Mouse (Mus musculus): ENCODE measurements at regions not wholly inside any gene's neighbourhood (a gene's known extent, or its start where the extent isn't known, plus 50 kb on each side); places are given as distances from the start of the nearest gene placed in this dataset.
"Not testable (repeated sequence)": the region's sequence is repeated elsewhere in the genome, so short reads cannot be mapped to it uniquely, and the experiment has no call there.

- Histone ChIP-seq H3K27ac (no peak overlapping the region), H3K27me3 (no peaks in the 10 kb centered on the region), H3K4me1 (no peaks in the 10 kb centered on the region), H3K9ac (no peak overlapping the region), H3K9me3 (replicated peaks) (no peaks in the 10 kb centered on the region), H3K36me3 (no peaks in the 10 kb centered on the region), H3K4me3 (replicated peaks) (no peak overlapping the region), H3K4me2 (no peak overlapping the region)
- 89% methylated on average over 8 of the region's 8 CpGs for WGBS
- ATAC-seq (replicated peaks; ENCODE audit: low FRiP score): no peak
Measured at GRCm38 (mm10) chr17:52351293-52351692, 251.2 kb upstream of the Kcnh8 start.

GRCm38 (mm10) chr17:52350696-52351095 is 251.8 kb upstream of the Kcnh8 start:
- H3K4me3 ChIP-seq (replicated peaks): no peak overlapping the region
- no peak for ATAC-seq (replicated peaks; ENCODE audit: low FRiP score)
- H3K4me1 ChIP-seq: no peaks in the 10 kb centered on the region
- H3K27ac ChIP-seq: no peak overlapping the region
- H3K36me3 ChIP-seq: no peaks in the 10 kb centered on the region
- H3K27me3 ChIP-seq: no peaks in the 10 kb centered on the region
- no peak overlapping the region for H3K9ac ChIP-seq
- no peak overlapping the region for H3K4me2 ChIP-seq
- H3K9me3 ChIP-seq (replicated peaks): no peaks in the 10 kb centered on the region

GRCm38 (mm10) chr17:52349872-52350271 is 252.6 kb upstream of the Kcnh8 start:
- H3K4me1 ChIP-seq: no peaks in the 10 kb centered on the region
- ATAC-seq (replicated peaks; ENCODE audit: low FRiP score): no peak
- 86% methylated on average over 5 of the region's 5 CpGs for WGBS
- H3K4me3 ChIP-seq (replicated peaks): no peak overlapping the region
- no peak overlapping the region for H3K4me2 ChIP-seq
- H3K9me3 ChIP-seq (replicated peaks): no peaks in the 10 kb centered on the region
- H3K27ac ChIP-seq: no peak overlapping the region
- no peaks in the 10 kb centered on the region for H3K36me3 ChIP-seq
- no peaks in the 10 kb centered on the region for H3K27me3 ChIP-seq
- H3K9ac ChIP-seq: no peak overlapping the region

- no peaks in the 10 kb centered on the region for H3K27me3 ChIP-seq
- WGBS: 51% methylated on average over 8 of the region's 8 CpGs
- no peak for ATAC-seq (replicated peaks; ENCODE audit: low FRiP score)
- H3K9me3 ChIP-seq (replicated peaks): no peaks in the 10 kb centered on the region
- H3K4me2 ChIP-seq: no peak overlapping the region
- no peak overlapping the region for H3K9ac ChIP-seq
- no peaks in the 10 kb centered on the region for H3K4me1 ChIP-seq
- H3K36me3 ChIP-seq: no peaks in the 10 kb centered on the region
- H3K4me3 ChIP-seq (replicated peaks): no peak overlapping the region
- no peak overlapping the region for H3K27ac ChIP-seq
Measured at GRCm38 (mm10) chr17:52348481-52349083, 253.9 kb upstream of the Kcnh8 start.

GRCm38 (mm10) chr17:52320586-52320985 is 281.9 kb upstream of the Kcnh8 start:
- no peaks in the 10 kb centered on the region for H3K9me3 ChIP-seq (replicated peaks)
- H3K9ac ChIP-seq: no peak overlapping the region
- no peak overlapping the region for H3K27ac ChIP-seq
- H3K36me3 ChIP-seq: no peaks in the 10 kb centered on the region
- H3K4me2 ChIP-seq: no peak overlapping the region
- no peak overlapping the region for H3K4me3 ChIP-seq (replicated peaks)
- WGBS: 84% methylated on average over 1 of the region's 1 CpGs
- H3K27me3 ChIP-seq: no peaks in the 10 kb centered on the region
- H3K4me1 ChIP-seq: no peaks in the 10 kb centered on the region
- ATAC-seq (replicated peaks; ENCODE audit: low FRiP score): no peak

GRCm38 (mm10) chr17:52316976-52317375 is 285.5 kb upstream of the Kcnh8 start:
- H3K9me3 ChIP-seq (replicated peaks): no peaks in the 10 kb centered on the region
- H3K4me2 ChIP-seq: no peak overlapping the region
- no peak overlapping the region for H3K27ac ChIP-seq
- H3K4me1 ChIP-seq: no peaks in the 10 kb centered on the region
- H3K27me3 ChIP-seq: no peaks in the 10 kb centered on the region
- WGBS: 85% methylated on average over 3 of the region's 3 CpGs
- H3K4me3 ChIP-seq (replicated peaks): no peak overlapping the region
- ATAC-seq (replicated peaks; ENCODE audit: low FRiP score): no peak
- H3K9ac ChIP-seq: no peak overlapping the region
- H3K36me3 ChIP-seq: no peaks in the 10 kb centered on the region

GRCm38 (mm10) chr17:52315879-52316278 is 286.6 kb upstream of the Kcnh8 start:
- no peak overlapping the region for H3K4me2 ChIP-seq
- whole genome bisulfite sequencing: 91% methylated on average over 2 of the region's 2 CpGs
- H3K9me3 ChIP-seq (replicated peaks): no peaks in the 10 kb centered on the region
- no peaks in the 10 kb centered on the region for H3K36me3 ChIP-seq
- no peaks in the 10 kb centered on the region for H3K4me1 ChIP-seq
- no peak overlapping the region for H3K27ac ChIP-seq
- H3K9ac ChIP-seq: no peak overlapping the region
- no peak overlapping the region for H3K4me3 ChIP-seq (replicated peaks)
- no peaks in the 10 kb centered on the region for H3K27me3 ChIP-seq
- no peak for ATAC-seq (replicated peaks; ENCODE audit: low FRiP score)

- ATAC-seq (replicated peaks; ENCODE audit: low FRiP score); H3K27me3 ChIP-seq; H3K4me3 ChIP-seq (replicated peaks); H3K36me3 ChIP-seq; H3K4me1 ChIP-seq; H3K4me2 ChIP-seq; H3K9ac ChIP-seq; H3K27ac ChIP-seq; H3K9me3 ChIP-seq (replicated peaks): not testable (repeated sequence)
- 51% methylated on average over 2 of the region's 2 CpGs for WGBS
Measured at GRCm38 (mm10) chr17:52315456-52315855, 287.1 kb upstream of the Kcnh8 start.

- no peak overlapping the region for H3K4me2 ChIP-seq
- no peaks in the 10 kb centered on the region for H3K36me3 ChIP-seq
- no peaks in the 10 kb centered on the region for H3K4me1 ChIP-seq
- no peak for ATAC-seq (replicated peaks; ENCODE audit: low FRiP score)
- no peak overlapping the region for H3K27ac ChIP-seq
- no peaks in the 10 kb centered on the region for H3K9me3 ChIP-seq (replicated peaks)
- no peaks in the 10 kb centered on the region for H3K27me3 ChIP-seq
- H3K9ac ChIP-seq: no peak overlapping the region
- 93% methylated on average over 1 of the region's 1 CpGs for WGBS
- no peak overlapping the region for H3K4me3 ChIP-seq (replicated peaks)
Measured at GRCm38 (mm10) chr17:52312043-52312442, 290.5 kb upstream of the Kcnh8 start.

GRCm38 (mm10) chr17:52308789-52309188 is 293.7 kb upstream of the Kcnh8 start:
- Histone ChIP-seq H3K9me3 (replicated peaks) (no peaks in the 10 kb centered on the region), H3K27ac (no peak overlapping the region), H3K27me3 (no peaks in the 10 kb centered on the region), H3K4me3 (replicated peaks) (no peak overlapping the region), H3K9ac (no peak overlapping the region), H3K4me1 (no peaks in the 10 kb centered on the region), H3K36me3 (no peaks in the 10 kb centered on the region), H3K4me2 (no peak overlapping the region)
- 77% methylated on average over 5 of the region's 5 CpGs for WGBS
- no peak for ATAC-seq (replicated peaks; ENCODE audit: low FRiP score)

- WGBS: 74% methylated on average over 4 of the region's 4 CpGs
- H3K4me2 ChIP-seq: no peak overlapping the region
Measured at GRCm38 (mm10) chr17:52304133-52304532, 298.4 kb upstream of the Kcnh8 start.

GRCm38 (mm10) chr17:52303320-52303719 is 299.2 kb upstream of the Kcnh8 start:
- Histone ChIP-seq H3K9me3 (replicated peaks) (no peaks in the 10 kb centered on the region), H3K4me2 (no peak overlapping the region), H3K36me3 (no peaks in the 10 kb centered on the region), H3K4me3 (replicated peaks) (no peak overlapping the region), H3K27me3 (no peaks in the 10 kb centered on the region), H3K4me1 (no peaks in the 10 kb centered on the region), H3K9ac (no peak overlapping the region), H3K27ac (no peak overlapping the region)
- ATAC-seq (replicated peaks; ENCODE audit: low FRiP score): no peak
- WGBS: 89% methylated on average over 4 of the region's 4 CpGs

More at GRCm38 (mm10) chr17:52304133-52304532, 298.4 kb upstream of the Kcnh8 start:
- Histone ChIP-seq H3K9me3 (replicated peaks) (no peaks in the 10 kb centered on the region), H3K36me3 (no peaks in the 10 kb centered on the region), H3K27me3 (no peaks in the 10 kb centered on the region), H3K9ac (no peak overlapping the region), H3K4me1 (no peaks in the 10 kb centered on the region), H3K27ac (no peak overlapping the region), H3K4me3 (replicated peaks) (no peak overlapping the region)
- no peak for ATAC-seq (replicated peaks; ENCODE audit: low FRiP score)

GRCm38 (mm10) chr17:52299769-52300168 is 302.7 kb upstream of the Kcnh8 start:
- WGBS: 83% methylated on average over 4 of the region's 4 CpGs
- no peak for ATAC-seq (replicated peaks; ENCODE audit: low FRiP score)
- H3K27me3 ChIP-seq: no peaks in the 10 kb centered on the region
- no peak overlapping the region for H3K27ac ChIP-seq
- H3K4me2 ChIP-seq: no peak overlapping the region
- no peaks in the 10 kb centered on the region for H3K4me1 ChIP-seq
- H3K9ac ChIP-seq: no peak overlapping the region
- H3K4me3 ChIP-seq (replicated peaks): no peak overlapping the region
- no peaks in the 10 kb centered on the region for H3K36me3 ChIP-seq
- H3K9me3 ChIP-seq (replicated peaks): no peaks in the 10 kb centered on the region
